In the genomic region with DNA sequence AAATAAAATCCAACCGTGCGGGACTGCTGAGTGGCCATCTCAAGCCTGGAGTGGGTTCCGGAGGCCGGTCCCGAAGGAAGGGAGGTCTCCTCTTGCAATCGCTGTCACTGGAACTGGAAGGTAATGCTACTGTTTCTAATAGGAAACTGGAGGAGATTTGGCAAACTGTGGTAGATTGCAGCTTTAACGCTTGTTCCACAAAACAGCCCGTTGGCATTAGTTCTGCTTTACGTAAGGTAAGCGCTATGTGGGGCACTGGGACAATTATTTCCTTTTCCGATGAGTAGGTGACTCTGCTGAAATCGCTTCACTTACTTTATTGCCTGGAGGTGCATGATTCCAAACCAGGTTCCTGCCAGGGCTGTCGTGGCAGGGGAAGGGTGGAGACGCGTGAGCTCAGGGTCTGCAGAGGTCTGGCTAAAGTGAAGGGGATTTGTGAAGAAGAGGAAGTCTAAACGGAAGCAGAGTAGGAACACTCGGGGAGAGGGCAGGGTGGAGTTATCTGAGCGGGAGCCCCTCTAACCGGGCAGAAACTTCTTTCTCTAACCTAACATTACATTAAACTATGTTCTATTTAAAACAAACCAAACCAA, we compare ENCODE assay signal across 17 mouse cellular contexts.
DNase-seq lines count a peak whose midpoint lies in the region; ATAC-seq and TF ChIP-seq lines count a peak whose summit lies in the region.
"Had no signal": no experiment of that assay in that cellular context is flagged by ENCODE, and none has a peak within 500 bp of the region (broad histone marks: within the 10 kb centered on the region; RNA-seq: fewer than 3 reads in every experiment).

No protein-coding gene starts in this region.

- H3K27me3 ChIP-seq in heart, embryonic 13.5 days (replicated peaks), result no peaks in the 10 kb centered on the region
- no peaks in the 10 kb centered on the region for H3K27me3 ChIP-seq in heart, adult 2 months (ENCODE audit: control insufficient read depth, insufficient read depth, low read length)
- H3K27me3 ChIP-seq in spleen, adult 2 months (ENCODE audit: control insufficient read depth, insufficient read depth, low read length), result no peaks in the 10 kb centered on the region
- H3K27me3 ChIP-seq: limb, embryonic 12.5 days had no signal

- no peak for TF ChIP-seq POLR2A in heart, adult 2 months (IDR thresholded peaks at IDR 0.05; ENCODE audit: insufficient read depth, low read depth, low read length)
- TF ChIP-seq POLR2A in spleen, adult 2 months (IDR thresholded peaks at IDR 0.05; ENCODE audit: low read depth, low read length), result no peak

- H3K9ac ChIP-seq in heart, embryonic 13.5 days, result no peak overlapping the region
- no peak overlapping the region for H3K9ac ChIP-seq in heart, adult 2 months (ENCODE audit: low read depth, low read length)
- H3K9ac ChIP-seq: limb, embryonic 12.5 days; lung, embryonic 14.5 days had no signal

- 62% methylated on average over 19 of the region's 19 CpGs for WGBS in heart, embryonic 13.5 days
- 57% methylated on average over 19 of the region's 19 CpGs for WGBS in heart, adult 2 months
- 31% methylated on average over 19 of the region's 19 CpGs for WGBS in spleen, adult 2 months

- H3K79me2 ChIP-seq in heart, adult 2 months (replicated peaks; ENCODE audit: control insufficient read depth, insufficient read depth, low read length), result no peaks in the 10 kb centered on the region

- intact Hi-C loops in heart, adult 2 months (cut with DNase I), result no loop called here
- intact Hi-C loops in left cerebral cortex, adult 2 months (cut with DNase I), result no loop called here

- TF ChIP-seq EP300 in heart, adult 2 months (IDR thresholded peaks at IDR 0.05; ENCODE audit: insufficient read depth, low read depth, low read length), result no peak

- no peaks in the 10 kb centered on the region for H3K4me1 ChIP-seq in heart, embryonic 13.5 days
- no peaks in the 10 kb centered on the region for H3K4me1 ChIP-seq in heart, adult 2 months (ENCODE audit: control insufficient read depth, insufficient read depth, low read length)
- H3K4me1 ChIP-seq in spleen, adult 2 months (ENCODE audit: control insufficient read depth, insufficient read depth, insufficient read length), result no peaks in the 10 kb centered on the region
- H3K4me1 ChIP-seq: limb, embryonic 12.5 days had no signal

- H3K27ac ChIP-seq in heart, embryonic 13.5 days (replicated peaks), result no peak overlapping the region
- H3K27ac ChIP-seq in heart, adult 2 months, result no peak overlapping the region
- no peak overlapping the region for H3K27ac ChIP-seq in spleen, adult 2 months (ENCODE audit: insufficient read depth, low read length)
- no peak overlapping the region for H3K27ac ChIP-seq in left cerebral cortex, adult 2 months
- H3K27ac ChIP-seq: limb, embryonic 12.5 days had no signal

- no peak for ATAC-seq in heart, embryonic 13.5 days (ENCODE audit: extremely low read depth, insufficient number of reproducible peaks, low FRiP score, low TSS enrichment)
- ATAC-seq in hematopoietic stem cell, adult 5-6 weeks (replicated peaks in 1 of 2; ENCODE audit: insufficient read depth in 1 of 2, low FRiP score in 2 of 2, low TSS enrichment in 1 of 2, low read depth in 1 of 2, poor library complexity in 2 of 2, severe bottlenecking in 2 of 2), result peak; percentile 71 to 89

- H3K36me3 ChIP-seq in heart, embryonic 13.5 days, result no peaks in the 10 kb centered on the region
- no peaks in the 10 kb centered on the region for H3K36me3 ChIP-seq in heart, adult 2 months (ENCODE audit: control insufficient read depth, insufficient read depth, low read length)
- no peaks in the 10 kb centered on the region for H3K36me3 ChIP-seq in spleen, adult 2 months (ENCODE audit: control insufficient read depth, insufficient read depth, low read length)

- H3K9me3 ChIP-seq in heart, embryonic 13.5 days, result no peaks in the 10 kb centered on the region; the same call in 1 of the 2 replicates
- H3K9me3 ChIP-seq: limb, embryonic 12.5 days had no signal

- peak overlapping the region; percentile 31 for H3K4me2 ChIP-seq in heart, embryonic 13.5 days
- H3K4me2 ChIP-seq: limb, embryonic 12.5 days; lung, embryonic 14.5 days had no signal

- no peak for DNase-seq in heart, adult 2 months
- no peak for DNase-seq in spleen, adult 2 months (ENCODE audit: low read depth in 1 of 2, low spot score in 2 of 2)
- DNase-seq in spleen, postnatal 10 days (ENCODE audit: low spot score in 2 of 2), result no peak
- DNase-seq in thymus, postnatal 0 days (ENCODE audit: low spot score), result no peak
- no peak for DNase-seq in left cerebral cortex, adult 2 months (ENCODE audit: extremely low spot score in 1 of 2, low spot score in 2 of 2)
- DNase-seq in right cerebral cortex, postnatal 36 days (ENCODE audit: low spot score in 2 of 2), result no peak
- DNase-seq: adrenal gland, postnatal 25 days; cerebellum, postnatal 14 days; gastrocnemius, postnatal 25 days; heart, postnatal 10 days; kidney, adult 18-20 months; kidney, postnatal 14 days; lung, embryonic 14.5 days; thymus, postnatal 25 days had no signal

- no peak overlapping the region for H3K4me3 ChIP-seq in heart, embryonic 13.5 days
- no peak overlapping the region for H3K4me3 ChIP-seq in heart, adult 2 months
- H3K4me3 ChIP-seq in spleen, adult 2 months (ENCODE audit: extremely low read depth, insufficient read depth, insufficient read length), result peak overlapping the region; percentile 31; the same call in 1 of the 2 replicates
- no peak overlapping the region for H3K4me3 ChIP-seq in left cerebral cortex, adult 2 months
- H3K4me3 ChIP-seq: limb, embryonic 12.5 days had no signal

- TF ChIP-seq CTCF in heart, adult 2 months (IDR thresholded peaks at IDR 0.05), result no peak
- no peak for TF ChIP-seq CTCF in spleen, adult 2 months (IDR thresholded peaks at IDR 0.05; ENCODE audit: extremely low read depth, insufficient read depth, insufficient read length, insufficient replicate concordance)
- no peak for TF ChIP-seq CTCF in left cerebral cortex, adult 2 months (IDR thresholded peaks at IDR 0.05)
